Mouse (Mus musculus) left cerebral cortex, adult 11 months (tissue): ENCODE results near the gene Fam169b.
"Not testable (repeated sequence)": the region's sequence is repeated elsewhere in the genome, so short reads cannot be mapped to it uniquely, and the experiment has no call there.

ENCODE experiments used
- DNase-seq: peaks from one replicate; pipeline ENCODE4 v3.0.0; 2022; ENCODE audit warnings: low spot score

Fam169b gene

DNA sequence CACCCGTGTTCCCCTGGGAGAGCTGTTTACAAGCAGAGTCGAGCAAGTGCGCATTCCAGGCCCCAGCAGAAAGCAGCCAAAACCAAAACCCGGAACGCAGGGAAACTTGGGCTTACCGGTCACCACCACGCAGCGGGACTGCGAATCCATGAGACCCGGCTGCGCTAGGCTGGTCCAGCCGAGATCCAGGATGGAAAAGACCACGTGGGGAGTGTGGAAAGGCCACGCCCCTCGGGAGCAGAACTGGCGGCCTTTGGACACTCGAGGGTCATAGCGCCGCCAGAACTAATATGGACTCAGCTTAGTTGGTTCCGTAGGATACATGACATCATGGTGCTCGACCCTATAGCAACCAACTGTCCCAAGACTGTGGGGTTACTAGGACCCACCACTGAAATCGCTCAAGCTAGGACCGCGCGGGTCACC lies 9.6 kb upstream of the Fam169b start, which contains the start of gene Pgpep1l:
Pgpep1l (minus strand) TSS at position 206 of the 426 bp plus-strand sequence.
- DNase-seq = no peak

DNA sequence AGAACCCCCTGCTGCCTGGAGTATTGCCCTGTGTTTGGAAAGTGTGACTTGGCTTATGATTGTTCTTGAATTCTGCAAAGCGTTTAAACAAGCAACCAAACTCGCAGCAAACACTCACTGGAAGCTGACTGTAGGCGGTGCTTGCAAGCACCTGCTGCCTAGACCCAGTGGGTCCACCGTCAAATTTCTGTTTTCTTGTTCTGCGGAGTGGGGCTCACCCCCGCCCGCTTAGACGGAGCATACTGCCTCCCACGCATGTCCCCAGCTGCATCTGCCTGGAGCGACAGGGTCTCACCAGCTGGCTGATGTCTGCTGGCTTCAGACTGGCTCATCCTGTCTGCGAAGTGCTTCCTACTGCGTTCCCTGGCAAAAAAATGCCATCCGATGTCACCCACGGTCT lies 9.1 kb upstream of the Fam169b start:
- peak; percentile 56 for DNase-seq

DNA sequence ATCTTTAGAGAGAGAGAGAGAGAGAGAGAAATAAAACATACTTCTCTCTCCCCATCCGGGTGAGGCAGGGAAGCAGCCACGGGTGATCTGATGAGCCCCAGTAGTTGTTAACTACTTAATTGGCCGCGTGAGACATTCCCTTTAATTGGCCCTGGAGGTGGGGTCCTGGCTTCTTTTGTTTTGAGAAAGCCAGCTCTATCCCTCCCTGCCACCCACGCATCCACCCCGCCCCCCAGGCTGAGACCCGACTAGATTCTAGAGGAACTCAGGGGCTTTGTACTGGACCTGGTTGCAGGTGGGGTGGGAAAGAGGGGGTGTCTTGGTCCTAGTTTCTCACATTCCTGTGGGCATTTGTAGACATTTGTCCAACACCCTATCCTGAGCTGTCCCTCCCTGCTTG lies 8.2 kb upstream of the Fam169b start:
- DNase-seq = no peak

DNA sequence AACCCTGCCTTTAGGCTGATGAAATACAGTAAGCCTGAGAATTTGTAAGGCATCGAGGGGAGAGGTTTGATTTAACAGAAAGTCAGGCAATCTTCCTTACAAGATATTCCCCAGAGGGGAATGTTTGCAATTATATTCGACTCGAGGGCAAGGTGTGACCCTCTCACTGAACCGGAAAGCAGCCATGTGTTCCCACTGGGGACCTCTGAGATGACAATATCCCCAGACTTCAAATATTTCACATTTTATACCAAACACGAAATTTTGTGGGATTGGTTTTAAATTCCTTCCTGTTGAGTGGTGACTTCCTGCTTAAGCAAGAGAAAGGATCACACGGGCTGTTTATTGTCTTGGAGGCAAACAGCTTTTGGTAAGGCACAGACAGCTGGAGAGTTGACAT lies 6.9 kb upstream of the Fam169b start:
- no peak for DNase-seq

DNA sequence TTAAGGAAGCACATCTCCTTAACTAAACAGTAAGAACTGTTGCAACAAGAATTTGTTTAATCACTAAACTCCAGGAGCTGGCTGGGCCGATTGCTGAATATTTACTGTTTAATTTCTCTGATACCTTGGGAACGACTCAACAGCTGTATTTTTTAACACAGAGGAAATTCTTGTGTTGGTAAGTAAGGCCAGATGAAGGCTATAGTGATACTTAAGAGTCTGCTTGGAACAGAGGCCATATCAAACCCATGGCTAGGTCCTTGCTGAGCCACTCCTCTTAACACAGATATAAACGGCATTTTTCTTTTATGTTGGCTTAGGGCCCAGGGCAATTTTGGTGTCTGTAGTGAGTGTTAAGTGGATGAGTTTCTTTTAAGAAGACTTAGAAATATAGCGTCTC lies 3.1 kb upstream of the Fam169b start:
- DNase-seq = no peak

DNA sequence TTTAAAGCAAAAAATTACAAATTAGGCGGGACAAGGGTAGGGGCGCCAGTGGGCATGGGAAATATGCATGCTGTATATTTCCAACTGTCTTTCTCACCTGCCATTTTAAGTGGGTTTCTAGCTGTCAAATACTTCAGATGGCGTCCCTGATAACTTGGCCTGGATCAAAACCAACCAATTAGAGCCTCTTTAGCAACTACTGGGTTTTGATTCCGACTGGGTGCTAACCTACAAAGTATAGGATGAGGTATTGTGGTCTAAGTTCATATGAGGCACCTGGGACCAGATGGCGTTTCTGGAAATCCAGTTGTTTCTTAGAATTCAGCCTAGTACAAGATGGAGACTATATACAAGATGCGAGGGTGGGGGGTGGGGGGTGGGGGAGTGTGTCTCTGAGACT lies 1.8 kb upstream of the Fam169b start:
- no peak for DNase-seq

DNA sequence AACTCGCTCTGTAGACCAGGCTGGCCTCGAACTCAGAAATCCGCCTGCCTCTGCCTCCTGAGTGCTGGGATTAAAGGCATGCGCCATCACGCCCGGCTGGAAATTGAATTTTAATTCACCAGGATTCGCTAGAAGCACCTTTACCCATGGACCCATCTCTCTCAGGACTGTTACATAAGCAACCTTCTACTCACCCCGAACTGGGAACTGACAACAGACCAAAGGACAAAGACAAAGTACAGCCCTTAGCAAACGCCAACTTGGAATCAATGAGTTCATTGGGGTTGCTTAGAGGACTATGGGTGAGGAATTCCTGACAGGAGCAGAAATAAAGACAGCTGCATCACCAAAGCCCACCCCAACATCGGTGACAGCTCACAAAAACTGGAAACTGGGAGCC lies 1.0 kb upstream of the Fam169b start:
- DNase-seq = no peak

DNA sequence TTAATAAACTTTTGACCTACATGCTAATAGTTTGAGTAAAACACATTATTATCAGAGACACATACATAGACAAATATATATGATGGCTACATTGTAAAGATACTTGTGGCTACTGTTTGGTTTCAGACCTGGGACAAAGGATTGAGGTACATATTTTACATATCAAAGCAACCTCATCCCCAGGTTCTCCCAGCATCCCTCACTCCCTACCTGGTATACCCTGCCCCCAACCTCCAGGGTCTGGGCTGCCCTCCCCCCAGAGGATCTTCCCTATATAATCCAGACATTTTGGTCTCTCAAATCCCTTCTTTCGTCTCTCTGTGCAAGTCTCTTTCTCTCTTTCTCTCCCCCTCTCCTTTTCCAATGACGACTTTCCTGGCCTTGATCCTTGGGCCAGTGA lies 579 bp downstream of the Fam169b start:
- no peak for DNase-seq

DNA sequence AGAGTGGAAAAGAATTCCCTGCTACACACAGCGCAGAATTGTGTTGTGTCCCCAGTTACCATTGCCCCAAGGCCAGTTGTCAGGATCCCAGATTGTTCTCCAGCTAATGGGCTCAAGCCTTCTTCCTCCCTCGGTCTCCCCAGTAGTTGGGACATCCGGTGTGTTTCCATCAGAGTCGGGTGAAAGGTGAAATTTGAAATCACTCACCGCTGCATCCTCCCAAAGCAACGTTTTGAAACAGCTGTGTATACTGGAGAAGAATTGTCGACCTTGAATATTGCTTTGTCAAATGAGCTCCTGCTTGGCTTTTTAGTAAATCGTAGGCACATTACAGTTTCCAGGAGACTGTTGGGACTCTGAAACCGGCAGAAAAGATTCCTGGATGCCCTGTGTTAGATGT lies 1.3 kb downstream of the Fam169b start:
- no peak for DNase-seq

DNA sequence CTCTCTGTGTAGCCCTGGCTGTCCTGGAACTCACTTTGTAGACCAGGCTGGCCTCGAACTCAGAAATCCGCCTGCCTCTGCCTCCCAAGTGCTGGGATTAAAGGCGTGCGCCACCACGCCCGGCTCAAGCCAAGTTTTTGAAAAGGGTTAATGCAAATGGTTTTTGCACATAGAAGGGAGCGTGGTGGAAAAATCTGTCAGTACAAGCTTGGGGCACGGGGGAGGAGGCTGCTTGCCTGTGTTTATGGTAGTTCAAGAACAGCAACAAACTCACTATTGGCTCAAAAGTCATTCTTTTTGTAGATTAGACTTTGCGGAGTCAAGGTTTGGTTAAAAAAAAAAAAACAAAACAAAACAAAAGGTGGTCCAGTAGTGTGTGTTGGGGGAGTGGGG lies 1.8 kb downstream of the Fam169b start:
- not testable (repeated sequence) for DNase-seq

DNA sequence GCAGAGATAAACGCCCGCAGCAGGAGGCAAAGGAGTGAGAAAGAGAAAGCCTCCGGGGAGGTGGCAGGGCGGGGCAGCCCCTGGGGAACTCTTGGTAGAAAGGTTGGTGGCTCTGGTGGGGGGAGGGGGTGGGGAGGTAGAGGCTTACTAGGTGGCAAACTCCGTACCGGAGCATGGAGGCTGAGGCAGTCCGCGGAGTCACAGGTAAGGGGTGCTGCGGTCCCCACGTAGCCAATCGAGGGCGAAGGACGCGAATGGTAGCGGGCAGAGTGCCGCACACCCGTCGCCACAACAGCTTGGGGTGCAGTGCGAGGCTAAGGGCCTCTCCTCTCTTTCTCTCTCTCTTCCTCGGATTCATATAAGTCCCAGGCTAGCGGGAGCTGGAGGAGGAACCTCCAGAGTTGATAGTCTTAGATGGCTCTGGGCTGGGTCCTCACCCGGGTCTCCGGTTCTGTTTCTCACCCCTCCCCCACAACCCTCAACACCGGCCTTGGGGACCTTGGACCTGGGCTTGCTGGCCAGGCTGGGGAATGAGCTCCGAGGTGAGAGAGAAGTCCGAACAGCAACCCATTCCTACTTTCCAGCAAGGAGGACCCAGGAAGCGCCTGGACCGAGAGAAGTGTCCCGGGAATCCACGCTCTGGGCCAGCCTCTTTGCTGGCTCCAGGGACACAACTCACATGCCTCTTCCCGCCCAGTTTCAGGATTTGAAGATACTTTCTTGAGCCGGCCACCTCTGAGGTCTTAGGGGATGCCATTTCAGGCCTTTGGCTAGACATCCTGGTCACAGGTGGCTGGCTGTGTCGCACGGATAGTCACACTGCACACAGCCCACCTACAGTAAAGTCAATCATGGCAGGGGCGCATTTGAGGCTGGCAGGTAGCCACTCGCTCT lies 2.4 kb downstream of the Fam169b start:
- DNase-seq = no peak

DNA sequence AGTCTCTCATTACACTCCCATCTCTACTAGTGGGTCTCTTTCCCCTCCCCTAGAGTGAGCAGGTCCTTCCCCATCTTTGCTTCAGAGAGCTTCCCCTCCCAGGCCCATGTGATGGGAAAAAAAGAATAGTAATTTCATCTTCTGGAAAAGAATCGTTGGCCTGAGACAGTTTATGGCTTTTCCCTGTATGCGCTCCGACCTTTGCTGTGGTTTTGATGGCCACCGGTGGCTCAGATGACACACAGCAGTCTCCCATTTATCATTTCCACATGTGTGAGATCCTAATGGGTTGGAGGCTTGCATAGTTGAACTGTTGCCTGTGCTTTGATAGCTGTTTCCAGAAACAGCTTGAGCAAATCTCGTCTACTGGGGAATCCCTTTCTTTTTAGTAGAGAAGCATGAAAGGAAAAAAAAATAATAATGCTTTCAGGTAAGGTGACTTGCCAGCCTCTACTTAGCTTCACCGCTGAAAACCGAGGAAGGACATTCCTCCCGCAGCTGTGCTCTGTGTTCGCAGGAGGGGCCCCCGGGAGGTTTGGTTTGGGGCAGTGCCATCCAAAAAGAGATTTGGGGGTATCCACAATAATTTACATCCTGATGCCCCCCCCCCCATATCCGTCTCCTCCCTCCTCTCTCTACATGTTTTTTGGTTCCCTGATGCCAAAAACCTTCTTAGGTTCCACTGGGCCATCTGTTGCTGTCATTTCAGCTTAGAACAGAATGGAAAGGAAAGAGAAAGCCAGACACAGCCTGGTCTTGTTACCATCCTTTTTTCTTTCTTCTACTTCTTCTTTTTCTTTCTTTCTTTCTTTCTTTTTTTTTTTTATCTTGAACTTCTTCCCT lies 3.6 kb downstream of the Fam169b start:
- no peak for DNase-seq

DNA sequence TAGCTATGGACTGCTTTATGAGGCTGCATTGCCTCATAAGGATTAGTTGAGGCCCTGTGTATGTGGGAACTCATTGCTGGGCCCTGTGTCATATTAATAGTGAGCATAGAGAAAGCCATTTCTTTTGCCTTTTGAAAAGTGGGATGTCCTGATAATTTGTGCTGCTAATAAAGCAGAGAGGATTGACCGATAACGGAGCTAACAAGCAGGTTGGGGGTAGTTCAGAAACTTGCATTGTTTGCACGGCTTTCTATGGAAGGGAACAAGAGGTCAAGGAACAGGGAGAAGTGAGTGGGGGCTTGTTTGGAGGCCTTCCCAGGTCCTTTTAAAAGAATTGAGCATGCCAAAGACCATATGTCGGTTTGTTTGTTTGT lies 4.2 kb downstream of the Fam169b start:
- no peak for DNase-seq

DNA sequence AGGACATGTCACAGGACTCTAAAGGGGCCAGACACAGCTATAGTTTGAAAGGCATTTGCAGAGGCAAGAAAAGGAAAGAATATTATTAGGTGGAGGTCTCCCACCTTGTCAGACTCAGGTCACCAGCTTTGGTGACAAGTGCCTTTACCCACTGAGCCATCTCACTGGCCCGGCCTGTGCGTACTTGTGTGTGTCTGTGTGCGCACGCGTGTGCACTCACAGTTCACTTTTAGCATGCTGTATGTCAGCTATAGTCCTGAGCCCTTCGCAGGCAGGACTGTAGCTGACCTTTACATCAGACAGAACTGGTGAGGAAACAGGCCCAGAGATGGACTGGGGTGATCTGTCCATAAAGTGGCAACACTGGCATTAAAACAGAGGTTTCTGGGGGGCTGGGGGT lies 4.7 kb downstream of the Fam169b start:
- no peak for DNase-seq

DNA sequence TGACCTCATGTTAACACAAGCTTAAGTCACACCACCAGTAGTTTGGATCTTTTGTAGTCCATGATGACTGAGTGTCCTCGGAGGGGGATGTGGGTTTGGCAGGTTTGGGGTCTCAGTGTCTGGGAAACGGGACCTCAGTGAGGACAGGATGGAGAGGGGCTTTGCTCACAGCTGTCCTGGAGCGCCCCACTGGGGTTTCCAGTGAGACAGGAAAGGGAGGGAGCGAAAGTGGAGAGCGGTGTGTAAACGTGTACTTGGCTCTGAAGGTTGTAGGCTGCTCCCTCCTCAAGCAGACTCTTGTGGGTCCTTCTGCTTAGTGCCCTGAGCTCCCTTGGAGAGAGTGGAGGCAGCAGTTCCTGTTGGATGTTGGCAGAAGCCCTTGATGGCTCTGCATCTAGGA lies 5.3 kb downstream of the Fam169b start:
- DNase-seq = no peak

DNA sequence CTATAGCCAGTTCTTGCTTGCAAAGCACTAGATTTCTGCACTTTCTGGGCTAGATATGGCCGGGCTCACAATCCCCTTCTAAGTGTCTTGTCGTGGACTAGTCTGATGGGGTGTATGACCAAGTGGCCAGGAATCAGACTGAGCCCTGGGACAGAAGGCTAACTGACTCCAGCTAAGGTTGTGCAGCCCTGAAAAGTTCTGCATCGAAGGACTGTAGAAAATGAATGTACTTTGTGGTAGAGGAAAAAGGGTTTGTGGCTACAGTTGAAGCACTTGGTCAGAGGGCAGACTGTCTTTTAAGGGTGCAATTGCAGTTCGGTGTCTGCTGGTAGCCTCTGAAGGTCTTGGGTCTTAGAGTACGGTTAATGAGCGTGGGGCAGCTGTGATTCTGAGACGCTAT lies 5.8 kb downstream of the Fam169b start:
- DNase-seq = no peak

DNA sequence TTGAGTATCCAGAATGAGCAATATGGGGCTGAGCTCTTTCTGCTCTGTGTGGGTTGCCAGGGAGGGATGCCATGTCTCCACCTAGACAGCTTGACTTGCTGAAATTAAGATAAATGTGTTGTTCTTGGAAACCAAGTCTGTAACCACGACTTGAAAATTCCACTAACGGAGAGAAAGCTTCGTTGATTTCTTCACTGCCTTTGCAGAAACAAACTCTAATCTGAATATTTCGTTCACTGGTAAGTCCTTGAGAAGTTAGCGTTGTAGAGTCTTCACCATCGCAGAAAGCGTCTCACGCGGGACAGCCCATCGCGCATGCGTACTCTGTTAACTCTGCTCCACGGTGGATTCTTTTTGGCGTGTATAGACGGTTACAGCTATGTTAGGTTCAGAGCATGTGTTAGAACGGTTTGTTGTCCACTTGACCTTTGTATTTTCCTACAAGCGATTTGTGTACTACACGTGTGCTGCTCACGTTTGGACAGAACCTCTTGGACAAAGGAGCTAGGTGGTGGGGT lies 6.8 kb downstream of the Fam169b start:
- no peak for DNase-seq

DNA sequence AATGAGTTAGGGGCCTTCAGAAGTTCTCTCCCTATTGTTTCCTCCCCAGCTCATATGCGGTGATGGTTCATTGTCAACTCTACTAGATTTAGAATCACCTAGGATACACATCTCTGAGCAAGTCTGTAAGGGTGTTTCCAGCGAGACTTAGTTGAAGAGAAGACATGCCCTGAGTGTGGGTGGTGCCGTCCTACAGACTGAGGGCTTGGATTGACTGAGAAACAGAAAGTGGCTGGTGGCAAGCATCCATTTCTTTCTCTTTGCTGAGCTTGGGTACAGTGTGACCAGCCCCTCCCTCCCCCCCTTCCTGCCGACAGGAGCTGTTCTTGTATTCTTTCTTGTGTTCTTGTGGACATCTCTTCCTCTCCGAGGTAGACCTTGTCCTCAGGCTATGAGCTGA lies 7.7 kb downstream of the Fam169b start:
- no peak for DNase-seq

DNA sequence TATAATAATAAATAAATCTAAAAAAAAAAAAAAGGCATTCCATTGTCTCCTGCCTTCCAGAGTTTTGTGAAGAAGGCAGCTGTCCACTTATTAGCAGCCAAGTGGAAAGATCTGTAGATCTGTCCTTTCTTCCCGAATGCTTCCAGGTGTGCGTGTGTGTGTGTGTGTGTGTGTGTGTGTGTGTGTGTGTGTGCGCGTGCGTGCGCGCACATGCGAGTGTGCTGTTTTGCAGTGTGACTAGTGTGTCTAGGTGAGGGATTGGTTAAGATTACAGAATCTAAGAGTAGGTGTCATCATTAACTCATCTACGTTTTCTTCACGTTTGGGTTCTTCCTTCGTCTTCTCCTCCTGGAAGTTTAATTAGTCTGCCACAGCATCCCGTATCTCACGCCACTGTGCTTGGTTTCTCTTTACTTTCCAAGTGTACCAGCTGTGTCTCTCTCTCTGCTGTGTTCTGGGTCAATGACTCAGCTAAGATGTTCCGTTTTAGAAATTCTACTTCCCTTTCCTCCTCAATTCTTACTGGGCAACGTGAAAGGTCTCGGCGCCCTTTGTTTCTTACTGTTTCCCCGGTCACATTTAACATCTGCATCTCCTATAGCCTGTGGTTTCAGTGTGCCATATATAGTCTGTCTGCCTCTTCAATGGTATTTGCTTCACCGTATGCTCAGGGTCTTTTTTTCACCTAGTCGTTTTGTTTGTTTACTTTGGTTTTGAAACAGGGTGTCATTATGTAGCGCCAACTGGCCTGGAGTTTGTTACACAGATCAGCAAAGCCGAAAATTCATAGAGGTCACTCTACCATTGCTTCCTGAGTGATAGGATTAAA lies 8.9 kb downstream of the Fam169b start:
- no peak for DNase-seq

DNA sequence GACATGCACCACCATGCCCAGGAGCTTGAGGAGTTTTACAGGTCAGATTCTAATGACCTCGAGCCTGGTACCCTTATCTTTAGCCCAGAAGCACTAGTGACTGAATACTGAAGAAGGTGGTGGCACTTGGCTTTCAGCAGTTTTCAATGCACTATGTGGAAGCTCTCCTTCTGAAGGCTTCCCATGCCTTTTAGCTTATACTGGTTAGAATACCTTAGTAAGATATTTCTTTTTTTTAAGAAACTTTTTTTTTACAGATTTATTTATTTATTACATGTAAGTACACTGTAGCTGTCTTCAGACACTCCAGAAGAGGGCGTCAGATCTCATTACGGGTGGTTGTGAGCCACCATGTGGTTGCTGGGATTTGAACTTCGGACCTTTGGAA lies 9.5 kb downstream of the Fam169b start:
- DNase-seq = not testable (repeated sequence)

DNA sequence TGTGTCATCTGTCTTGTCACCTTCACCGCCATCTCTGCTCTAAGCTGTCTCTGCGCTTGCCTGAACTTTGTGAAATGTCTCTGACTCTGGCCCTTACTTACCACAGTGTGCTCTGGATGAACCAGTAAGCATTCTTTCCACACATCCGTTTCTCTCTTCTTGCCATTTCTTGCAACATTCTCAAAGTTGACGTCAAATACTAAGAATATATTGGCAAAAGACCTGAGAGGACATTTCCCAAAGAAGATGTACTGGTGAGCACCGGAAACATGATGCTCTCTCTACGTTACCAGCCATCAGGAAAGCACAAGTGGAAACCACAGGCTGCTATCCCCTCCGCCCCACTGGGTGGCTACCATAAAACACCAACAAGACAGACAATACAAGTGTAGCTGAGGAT lies 10.1 kb downstream of the Fam169b start:
- DNase-seq = no peak

DNA sequence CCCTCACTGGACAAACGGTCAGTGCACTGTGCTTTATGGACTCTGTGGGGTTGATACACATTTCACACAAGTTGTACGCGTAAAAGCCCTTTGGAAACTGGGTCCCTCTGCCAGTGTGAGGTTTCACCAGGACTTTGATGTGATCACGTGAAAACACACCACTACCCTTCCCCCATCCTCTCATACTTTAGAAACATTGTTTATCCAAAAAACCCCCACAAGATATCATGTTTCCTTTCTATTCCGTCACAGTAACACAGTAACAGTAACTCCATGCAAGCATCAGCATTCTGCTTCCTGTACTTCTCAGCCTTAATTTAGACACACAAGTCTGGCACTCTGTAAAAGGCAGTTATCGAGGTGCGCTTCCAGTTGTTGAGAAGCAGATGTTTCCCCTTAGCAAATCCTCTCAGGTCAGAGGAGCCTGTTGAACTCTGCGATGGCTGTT lies 12.2 kb downstream of the Fam169b start:
- no peak for DNase-seq
